Mouse (Mus musculus) embryonic facial prominence, embryonic 11.5 days (tissue): ENCODE results near the gene Cpm. TPM values are rescaled to one million over a fixed set of nuclear protein-coding genes. Genes with fewer than 3 reads are reported as not detected.
"Not testable (repeated sequence)": the region's sequence is repeated elsewhere in the genome, so short reads cannot be mapped to it uniquely, and the experiment has no call there.

Experiments
- ATAC-seq: fragments of 200-750 bp; cut with Nextera tagmentation; replicated peaks from 2 replicates; pipeline ENCODE4 v1.8.0; 2017; ENCODE audit warnings: low read depth; ENCODE audit not compliant: insufficient number of reproducible peaks, low FRiP score, low TSS enrichment
- DNase-seq: peaks from one replicate; pipeline ENCODE4 v3.0.0-alpha.2; 2015; ENCODE audit warnings: low spot score
- H3K27ac ChIP-seq: fragments of 300-500 bp; sonication (generic); replicated peaks from 2 replicates; pipeline ENCODE4 v1.5.1; 2014; ENCODE audit warnings: mild to moderate bottlenecking, low read depth, low read length, control low read depth
- H3K27me3 ChIP-seq: fragments of 300-500 bp; sonication (generic); 2 replicates; pipeline ENCODE4 v1.6.1; 2014; ENCODE audit warnings: mild to moderate bottlenecking, low read length, moderate library complexity, mixed read lengths; ENCODE audit not compliant: control insufficient read depth, insufficient read depth
- H3K36me3 ChIP-seq: fragments of 300-500 bp; sonication (generic); replicated peaks from 2 replicates; pipeline ENCODE4 v1.6.1; 2014; ENCODE audit warnings: low read depth, mild to moderate bottlenecking, low read length, moderate library complexity, mixed read lengths; ENCODE audit not compliant: control insufficient read depth, insufficient read depth
- H3K4me1 ChIP-seq: fragments of 300-500 bp; sonication (generic); 2 replicates; pipeline ENCODE4 v1.6.1; 2014; ENCODE audit warnings: low read length, mixed read lengths; ENCODE audit not compliant: control insufficient read depth, insufficient read depth
- H3K4me2 ChIP-seq: fragments of 300-500 bp; sonication (generic); 2 replicates; pipeline ENCODE4 v1.6.1; 2014; ENCODE audit warnings: low read depth, mild to moderate bottlenecking, control low read depth, low read length, moderate library complexity
- H3K4me3 ChIP-seq: fragments of 300-500 bp; sonication (generic); 2 replicates; pipeline ENCODE4 v1.5.1; 2014; ENCODE audit warnings: low read depth, low read length, control low read depth
- H3K9ac ChIP-seq: fragments of 300-500 bp; sonication (generic); replicated peaks from 2 replicates; pipeline ENCODE4 v1.6.1; 2014; ENCODE audit warnings: mild to moderate bottlenecking, control low read depth, low read length
- H3K9me3 ChIP-seq: fragments of 300-500 bp; sonication (generic); replicated peaks from 2 replicates; pipeline ENCODE4 v1.6.1; 2016; ENCODE audit warnings: mild to moderate bottlenecking, low read length, inconsistent platforms, mixed read lengths; ENCODE audit not compliant: control insufficient read depth
- WGBS: fragments of 180-500 bp; shearing (Covaris S2); extraction: QIAGEN DNeasy Blood & Tissue Kit; methylation state at CpG from one replicate; pipeline ENCODE4 v1.1.7; 2014; 5-methylcytosine and 5-hydroxymethylcytosine counted together
- polyA plus RNA-seq: library from polyadenylated mRNA; unstranded; fragments of >200 nt; fragmentation: Nextera tagmentation; extraction: Ambion mirVana; gene quantifications from 2 replicates; pipeline ENCODE4 v1.2.1, GENCODE M21; 2014

Gene Cpm
- polyA plus RNA-seq, 1 experiment from 2014 or later, result 10.9 TPM

DNA sequence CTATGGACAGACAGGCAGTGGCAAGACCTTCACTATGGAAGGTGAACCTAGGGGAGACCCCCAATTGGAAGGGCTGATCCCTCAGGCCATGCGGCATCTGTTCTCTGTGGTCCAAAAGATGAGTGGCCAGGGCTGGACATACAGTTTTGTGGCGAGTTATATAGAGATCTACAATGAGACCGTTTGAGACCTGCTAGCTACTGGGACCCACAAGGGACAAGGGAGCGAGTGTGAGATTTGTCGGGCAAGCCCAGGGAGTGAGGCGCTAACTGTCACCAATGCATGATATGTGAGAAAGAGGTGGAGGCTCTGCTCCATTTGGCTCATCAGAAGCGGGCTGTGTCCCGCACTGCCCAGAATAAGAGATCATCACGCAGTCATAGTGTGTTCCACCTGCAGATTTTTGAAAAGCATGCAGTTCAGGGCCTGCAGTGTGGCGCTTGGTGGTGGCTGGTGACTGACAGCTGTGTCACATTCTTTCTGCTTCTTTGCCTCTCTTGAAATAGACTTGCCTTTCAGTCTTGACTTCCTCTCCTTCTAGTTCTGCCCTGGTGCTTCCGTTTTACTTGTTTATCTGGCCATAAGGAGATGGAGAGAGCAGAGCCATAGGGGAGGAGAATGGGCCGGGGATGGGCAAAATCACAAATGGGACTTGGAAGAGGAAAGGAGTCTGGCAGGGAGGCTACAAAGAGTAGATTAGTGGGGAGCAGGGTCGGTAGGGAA lies 33.7 kb upstream of the Cpm start:
- no peak overlapping the region for H3K9ac ChIP-seq
- no peak overlapping the region for H3K4me2 ChIP-seq
- no peaks in the 10 kb centered on the region for H3K36me3 ChIP-seq
- no peaks in the 10 kb centered on the region for H3K27me3 ChIP-seq
- H3K4me1 ChIP-seq, result no peaks in the 10 kb centered on the region
- H3K4me3 ChIP-seq, result no peak overlapping the region
- H3K9me3 ChIP-seq, result no peaks in the 10 kb centered on the region
- no peak overlapping the region for H3K27ac ChIP-seq
- WGBS, result 80% methylated on average over 13 of the region's 13 CpGs
- ATAC-seq (no peak), DNase-seq (no peak)

DNA sequence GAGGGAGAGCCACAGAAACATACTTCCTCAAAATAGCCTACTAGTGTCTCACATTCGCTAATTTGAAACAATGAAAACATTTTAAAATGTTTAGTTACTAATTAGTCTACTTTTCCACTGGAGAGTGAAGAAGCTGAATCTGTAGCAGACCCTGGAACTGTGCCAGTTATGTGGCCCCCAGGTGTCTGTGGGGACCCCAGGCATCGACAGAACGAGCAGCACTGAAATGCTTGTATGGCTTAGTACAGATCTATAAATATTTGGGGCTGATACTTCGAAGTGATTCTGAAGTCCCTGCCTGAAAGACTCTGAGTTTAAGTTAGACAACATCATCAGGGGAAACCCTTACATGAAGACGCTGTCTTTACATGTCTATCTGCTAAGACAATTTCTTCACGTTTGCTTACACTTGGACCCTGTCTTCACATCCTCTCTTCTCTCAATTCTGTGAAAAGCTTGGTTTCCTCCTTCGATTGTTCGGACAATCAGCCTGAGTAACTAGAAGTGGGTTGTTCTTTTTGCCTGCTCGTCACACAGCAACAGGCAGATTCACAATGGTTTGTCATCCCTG lies 33.0 kb upstream of the Cpm start:
- no peaks in the 10 kb centered on the region for H3K36me3 ChIP-seq
- no peak overlapping the region for H3K27ac ChIP-seq
- DNase-seq, result no peak
- H3K27me3 ChIP-seq, result no peaks in the 10 kb centered on the region
- ATAC-seq, result no peak
- no peak overlapping the region for H3K4me3 ChIP-seq
- H3K4me2 ChIP-seq, result no peak overlapping the region
- no peaks in the 10 kb centered on the region for H3K9me3 ChIP-seq
- WGBS, result 87% methylated on average over 9 of the region's 9 CpGs
- no peak overlapping the region for H3K9ac ChIP-seq
- H3K4me1 ChIP-seq, result no peaks in the 10 kb centered on the region

GRCm38 (mm10) chr10:117596771-117597324 lies 32.5 kb upstream of the Cpm start:
- 80% methylated on average over 5 of the region's 5 CpGs for WGBS
- H3K4me1 ChIP-seq, result no peaks in the 10 kb centered on the region
- H3K36me3 ChIP-seq, result no peaks in the 10 kb centered on the region
- no peak overlapping the region for H3K9ac ChIP-seq
- no peak for DNase-seq
- ATAC-seq, result no peak
- no peak overlapping the region for H3K27ac ChIP-seq
- H3K4me2 ChIP-seq, result no peak overlapping the region
- H3K4me3 ChIP-seq, result no peak overlapping the region
- no peaks in the 10 kb centered on the region for H3K9me3 ChIP-seq
- H3K27me3 ChIP-seq, result no peaks in the 10 kb centered on the region

GRCm38 (mm10) chr10:117597371-117598265 lies 31.7 kb upstream of the Cpm start:
- H3K27me3 ChIP-seq, H3K4me1 ChIP-seq, H3K4me2 ChIP-seq, H3K9me3 ChIP-seq, ATAC-seq, DNase-seq, H3K9ac ChIP-seq, H3K27ac ChIP-seq, H3K4me3 ChIP-seq, H3K36me3 ChIP-seq: not testable (repeated sequence)
- 92% methylated on average over 16 of the region's 16 CpGs for WGBS

DNA sequence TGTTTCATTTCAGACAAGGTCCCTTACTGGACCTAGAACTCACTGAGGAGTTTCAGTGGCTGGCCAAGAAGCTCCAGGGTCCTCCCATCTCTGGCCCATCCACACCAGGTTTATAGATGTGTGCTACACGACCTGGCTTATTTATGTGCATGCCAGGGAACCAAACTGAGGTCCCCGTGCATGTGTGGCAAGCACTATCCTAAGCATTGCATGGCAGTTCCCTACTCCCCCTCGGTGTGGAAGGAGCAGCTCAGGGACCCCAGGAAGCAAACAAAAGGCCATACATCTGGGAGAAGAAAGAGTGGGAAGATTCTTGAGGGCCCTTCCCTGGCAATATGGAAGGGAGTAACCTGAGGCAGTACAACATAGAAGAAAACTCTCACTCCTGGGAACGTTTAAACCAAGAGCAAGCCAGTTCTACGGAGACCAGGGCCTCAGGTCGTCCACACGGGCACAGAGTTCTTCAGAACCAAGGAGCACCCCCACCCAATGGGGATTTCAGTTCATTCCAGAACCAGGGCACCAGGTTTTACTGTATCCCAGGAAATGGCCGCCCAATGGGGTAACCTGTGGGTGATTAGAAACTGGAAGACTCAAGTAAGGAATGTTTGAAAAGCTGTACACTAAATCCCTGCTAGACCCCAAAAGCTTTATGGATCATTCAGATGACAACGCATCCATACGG lies 30.9 kb upstream of the Cpm start:
- H3K36me3 ChIP-seq, result no peaks in the 10 kb centered on the region
- no peak overlapping the region for H3K4me3 ChIP-seq
- ATAC-seq (no peak), DNase-seq (no peak)
- 85% methylated on average over 10 of the region's 10 CpGs for WGBS
- no peaks in the 10 kb centered on the region for H3K4me1 ChIP-seq
- H3K9ac ChIP-seq, result no peak overlapping the region
- no peak overlapping the region for H3K4me2 ChIP-seq
- no peaks in the 10 kb centered on the region for H3K27me3 ChIP-seq
- no peak overlapping the region for H3K27ac ChIP-seq
- H3K9me3 ChIP-seq, result no peaks in the 10 kb centered on the region

GRCm38 (mm10) chr10:117598951-117599572 lies 30.2 kb upstream of the Cpm start:
- not testable (repeated sequence) for DNase-seq, ATAC-seq, H3K4me2 ChIP-seq, H3K9ac ChIP-seq, H3K27me3 ChIP-seq, H3K27ac ChIP-seq, H3K4me1 ChIP-seq, H3K4me3 ChIP-seq, H3K36me3 ChIP-seq, H3K9me3 ChIP-seq
- WGBS, result 89% methylated on average over 8 of the region's 8 CpGs

GRCm38 (mm10) chr10:117601146-117602035 lies 27.9 kb upstream of the Cpm start:
- H3K4me2 ChIP-seq, result no peak overlapping the region
- ATAC-seq (no peak), DNase-seq (no peak)
- H3K36me3 ChIP-seq, result no peaks in the 10 kb centered on the region
- H3K4me3 ChIP-seq, result no peak overlapping the region
- 62% methylated on average over 8 of the region's 8 CpGs for WGBS
- no peaks in the 10 kb centered on the region for H3K4me1 ChIP-seq
- no peak overlapping the region for H3K9ac ChIP-seq
- H3K27me3 ChIP-seq, result no peaks in the 10 kb centered on the region
- H3K27ac ChIP-seq, result no peak overlapping the region
- H3K9me3 ChIP-seq, result no peaks in the 10 kb centered on the region
